Mouse (Mus musculus) limb, embryonic 15.5 days (tissue): ENCODE data around the gene Hk3. TPM values are rescaled to one million over a fixed set of nuclear protein-coding genes. Genes with fewer than 3 reads are reported as not detected.

ENCODE experiments used
- ATAC-seq: fragments of 200-750 bp; cut with Nextera tagmentation; 2 replicates; pipeline ENCODE4 v1.8.0; 2017; ENCODE audit warnings: low read depth, moderate TSS enrichment; ENCODE audit not compliant: insufficient number of reproducible peaks, low FRiP score, low TSS enrichment
- H3K27ac ChIP-seq: fragments of 300-500 bp; sonication (generic); 2 replicates; pipeline ENCODE4 v1.5.1; 2015; ENCODE audit warnings: moderate library complexity, mild to moderate bottlenecking, inconsistent platforms
- H3K27me3 ChIP-seq: fragments of 300-500 bp; sonication (generic); 2 replicates; pipeline ENCODE4 v1.6.1; 2015; ENCODE audit warnings: inconsistent platforms
- H3K36me3 ChIP-seq: fragments of 300-500 bp; sonication (generic); 2 replicates; pipeline ENCODE4 v1.6.1; 2015; ENCODE audit warnings: inconsistent platforms
- H3K4me1 ChIP-seq: fragments of 300-500 bp; sonication (generic); 2 replicates; pipeline ENCODE4 v1.6.1; 2015; ENCODE audit warnings: inconsistent platforms
- H3K4me2 ChIP-seq: fragments of 300-500 bp; sonication (generic); 2 replicates; pipeline ENCODE4 v1.6.1; 2015; ENCODE audit warnings: mild to moderate bottlenecking, inconsistent platforms
- H3K4me3 ChIP-seq: fragments of 300-500 bp; sonication (generic); 2 replicates; pipeline ENCODE4 v1.5.1; 2015; ENCODE audit warnings: mild to moderate bottlenecking, inconsistent platforms
- H3K9ac ChIP-seq: fragments of 300-500 bp; sonication (generic); 2 replicates; pipeline ENCODE4 v1.6.1; 2015; ENCODE audit warnings: inconsistent platforms
- H3K9me3 ChIP-seq: fragments of 300-500 bp; sonication (generic); 2 replicates; pipeline ENCODE4 v1.6.1; 2016; ENCODE audit warnings: inconsistent platforms
- WGBS: fragments of 180-500 bp; shearing (Covaris S2); methylation state at CpG from one replicate; pipeline ENCODE4 v1.1.7; 2015; 5-methylcytosine and 5-hydroxymethylcytosine counted together
- polyA plus RNA-seq: library from polyadenylated mRNA; unstranded; fragments of >200 nt; fragmentation: Nextera tagmentation; extraction: Ambion mirVana; gene quantifications from 2 replicates; pipeline ENCODE4 v1.2.1, GENCODE M21; 2015

The Hk3 gene
- 1.5 and 1.9 TPM in 2 replicates for polyA plus RNA-seq

- Histone ChIP-seq H3K27ac (no peak within 1 kb of the TSS), H3K36me3 (no peaks in the 10 kb centered on the region), H3K9me3 (no peaks in the 10 kb centered on the region), H3K4me2 (no peak within 1 kb of the TSS), H3K9ac (no peak within 1 kb of the TSS), H3K4me1 (no peaks in the 10 kb centered on the region), H3K27me3 (no peaks in the 10 kb centered on the region), H3K4me3 (no peak within 1 kb of the TSS)
- ATAC-seq: no peak
- WGBS: 85% methylated on average over 13 of the region's 13 CpGs
Measured at GRCm38 (mm10) chr13:55021194-55021779, at the start of gene Hk3. Gene Hk3, minus strand, starts transcription at chr13:55021385.

DNA sequence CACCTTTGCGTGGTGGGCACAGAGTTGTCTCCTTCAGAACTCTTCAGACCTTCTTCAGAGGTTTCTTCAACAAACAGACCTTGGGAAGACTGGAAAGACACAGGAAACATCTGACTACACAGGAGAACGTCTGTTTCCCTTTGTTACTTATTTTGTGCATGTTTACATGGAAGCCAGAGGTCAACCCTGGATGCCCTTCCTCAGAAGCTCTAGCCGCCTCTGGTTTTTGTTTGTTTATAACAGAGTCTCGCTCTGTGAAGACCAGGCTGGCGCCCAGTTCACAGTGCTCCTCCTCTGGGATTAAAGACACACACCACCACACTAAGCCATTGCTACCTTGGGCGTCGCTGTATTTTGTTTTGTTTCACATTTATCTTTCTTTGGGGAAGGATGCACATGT, 48.5 kb upstream of the Hk3 start:
- no peaks in the 10 kb centered on the region for H3K9me3 ChIP-seq
- 0 out of 2 replicates have a peak, but pooled peaks cover 5% of the 10 kb centered on the region for H3K36me3 ChIP-seq
- WGBS: 67% methylated on average over 7 of the region's 7 CpGs
- H3K27ac ChIP-seq: no peak overlapping the region
- no peak overlapping the region for H3K4me3 ChIP-seq
- no peak for ATAC-seq
- no peaks in the 10 kb centered on the region for H3K27me3 ChIP-seq
- no peak overlapping the region for H3K4me2 ChIP-seq
- no peak overlapping the region for H3K9ac ChIP-seq
- H3K4me1 ChIP-seq: no peaks in the 10 kb centered on the region

GRCm38 (mm10) chr13:55063276-55063675, 42.1 kb upstream of the Hk3 start:
- no peaks in the 10 kb centered on the region for H3K9me3 ChIP-seq
- H3K4me2 ChIP-seq: no peak overlapping the region
- no peak overlapping the region for H3K9ac ChIP-seq
- H3K27ac ChIP-seq: no peak overlapping the region
- H3K4me1 ChIP-seq: no peaks in the 10 kb centered on the region
- peaks cover 7% of the 10 kb centered on the region for H3K36me3 ChIP-seq
- no peaks in the 10 kb centered on the region for H3K27me3 ChIP-seq
- no peak for ATAC-seq
- no peak overlapping the region for H3K4me3 ChIP-seq
- WGBS: 87% methylated on average over 2 of the region's 2 CpGs

DNA sequence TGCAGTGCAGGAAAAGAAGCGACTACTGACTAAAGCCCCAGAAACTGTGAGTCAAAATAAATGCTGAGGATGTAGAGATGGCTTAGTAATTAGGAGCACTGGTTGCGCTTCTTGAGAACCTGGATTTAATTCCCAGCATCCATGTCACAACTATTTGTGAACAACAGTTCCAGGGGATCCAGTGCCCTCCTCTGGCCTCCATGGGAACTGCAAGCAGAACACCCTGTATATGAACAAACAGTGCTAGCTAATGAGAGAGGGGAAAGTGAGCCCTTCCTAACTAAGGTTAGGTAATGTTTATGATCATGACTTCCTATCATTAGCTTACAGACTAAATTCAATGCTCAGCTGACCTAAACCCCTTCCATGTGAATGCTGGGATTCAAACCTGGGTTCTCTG, 36.9 kb upstream of the Hk3 start:
- Histone ChIP-seq H3K27ac (no peak overlapping the region), H3K9ac (no peak overlapping the region), H3K27me3 (no peaks in the 10 kb centered on the region), H3K4me1 (no peaks in the 10 kb centered on the region), H3K36me3 (peaks cover 14% of the 10 kb centered on the region), H3K9me3 (no peaks in the 10 kb centered on the region), H3K4me3 (no peak overlapping the region), H3K4me2 (no peak overlapping the region)
- no peak for ATAC-seq
- WGBS: 97% methylated on average over 2 of the region's 2 CpGs

- H3K9ac ChIP-seq: no peak overlapping the region
Measured at GRCm38 (mm10) chr13:55047706-55048105, 26.5 kb upstream of the Hk3 start.

DNA sequence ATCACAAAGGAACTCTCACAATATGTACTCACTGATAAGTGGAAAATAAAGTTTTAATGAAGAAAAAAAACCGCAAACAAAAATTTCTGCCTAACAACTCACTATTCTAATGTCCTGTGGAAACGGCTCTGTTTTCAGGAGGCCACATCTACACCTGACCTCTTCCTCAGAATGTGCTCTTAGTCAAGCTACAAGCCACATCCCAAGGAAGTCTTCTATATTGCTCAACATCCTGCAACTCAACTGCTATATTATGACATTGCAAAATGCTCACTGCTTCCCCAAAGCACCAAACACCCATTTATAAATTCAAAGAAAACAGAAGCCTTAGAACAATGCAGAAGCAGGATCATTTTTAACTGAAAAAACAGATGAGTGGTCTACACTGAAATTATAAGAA, 18.8 kb upstream of the Hk3 start:
- 92% methylated on average over 2 of the region's 2 CpGs for WGBS
- H3K4me3 ChIP-seq: no peak overlapping the region
- H3K36me3 ChIP-seq: peaks cover 26% of the 10 kb centered on the region
- H3K4me2 ChIP-seq: no peak overlapping the region
- H3K9ac ChIP-seq: no peak overlapping the region
- H3K27me3 ChIP-seq: no peaks in the 10 kb centered on the region
- no peak overlapping the region for H3K27ac ChIP-seq
- no peaks in the 10 kb centered on the region for H3K4me1 ChIP-seq
- no peaks in the 10 kb centered on the region for H3K9me3 ChIP-seq
- no peak for ATAC-seq

More at GRCm38 (mm10) chr13:55047706-55048105, 26.5 kb upstream of the Hk3 start:
- H3K27me3 ChIP-seq: no peaks in the 10 kb centered on the region
- 79% methylated on average over 3 of the region's 3 CpGs for WGBS
- H3K9me3 ChIP-seq: no peaks in the 10 kb centered on the region
- no peak overlapping the region for H3K4me3 ChIP-seq
- peaks cover 30% of the 10 kb centered on the region for H3K36me3 ChIP-seq
- no peak overlapping the region for H3K4me2 ChIP-seq
- no peaks in the 10 kb centered on the region for H3K4me1 ChIP-seq
- ATAC-seq: no peak
- H3K27ac ChIP-seq: no peak overlapping the region

DNA sequence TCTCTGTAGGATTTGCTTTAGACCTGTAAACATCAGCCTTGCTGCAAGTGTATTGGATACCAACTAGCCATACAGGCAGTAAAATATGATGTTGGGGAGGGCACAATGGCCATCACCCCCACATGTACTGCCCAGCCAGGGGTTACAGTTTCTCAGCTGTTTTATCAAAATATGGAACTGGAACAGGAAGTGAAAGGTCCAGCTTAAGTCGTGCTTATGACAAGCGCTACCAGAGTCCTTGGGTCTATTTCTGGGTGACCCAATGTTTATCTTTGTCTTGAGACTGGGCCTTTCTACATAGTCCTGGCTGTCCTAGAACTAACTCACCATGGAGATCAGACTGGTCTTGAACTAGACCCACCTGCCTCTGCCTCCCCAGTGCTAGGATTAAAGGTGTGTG, 3.0 kb upstream of the Hk3 start:
- no peak for ATAC-seq
- H3K36me3 ChIP-seq: peaks cover 13% of the 10 kb centered on the region
- no peaks in the 10 kb centered on the region for H3K4me1 ChIP-seq
- 97% methylated on average over 2 of the region's 2 CpGs for WGBS
- H3K4me2 ChIP-seq: no peak overlapping the region
- no peak overlapping the region for H3K4me3 ChIP-seq
- no peaks in the 10 kb centered on the region for H3K9me3 ChIP-seq
- H3K27me3 ChIP-seq: no peaks in the 10 kb centered on the region
- no peak overlapping the region for H3K27ac ChIP-seq
- H3K9ac ChIP-seq: no peak overlapping the region

GRCm38 (mm10) chr13:55022715-55023114, 1.5 kb upstream of the Hk3 start:
- 75% methylated on average over 9 of the region's 9 CpGs for WGBS
- Histone ChIP-seq H3K4me3 (no peak overlapping the region), H3K9me3 (no peaks in the 10 kb centered on the region), H3K27ac (no peak overlapping the region), H3K4me2 (no peak overlapping the region), H3K27me3 (no peaks in the 10 kb centered on the region), H3K4me1 (no peaks in the 10 kb centered on the region), H3K36me3 (peaks cover 2% of the 10 kb centered on the region; the same call in 1 of the 2 replicates), H3K9ac (no peak overlapping the region)
- ATAC-seq: no peak

GRCm38 (mm10) chr13:55022256-55022655, 1.1 kb upstream of the Hk3 start:
- Histone ChIP-seq H3K4me1 (no peaks in the 10 kb centered on the region), H3K4me2 (no peak overlapping the region), H3K9me3 (no peaks in the 10 kb centered on the region), H3K4me3 (no peak overlapping the region), H3K27ac (no peak overlapping the region), H3K9ac (no peak overlapping the region), H3K36me3 (no peaks in the 10 kb centered on the region), H3K27me3 (no peaks in the 10 kb centered on the region)
- no peak for ATAC-seq
- 60% methylated on average over 4 of the region's 4 CpGs for WGBS

GRCm38 (mm10) chr13:55020051-55020450, 1.1 kb downstream of the Hk3 start:
- ATAC-seq: no peak
- WGBS: 87% methylated on average over 4 of the region's 4 CpGs
- no peaks in the 10 kb centered on the region for H3K27me3 ChIP-seq
- no peak overlapping the region for H3K9ac ChIP-seq
- no peak overlapping the region for H3K27ac ChIP-seq
- H3K4me2 ChIP-seq: no peak overlapping the region
- no peaks in the 10 kb centered on the region for H3K9me3 ChIP-seq
- H3K36me3 ChIP-seq: no peaks in the 10 kb centered on the region
- H3K4me1 ChIP-seq: no peaks in the 10 kb centered on the region
- H3K4me3 ChIP-seq: no peak overlapping the region

DNA sequence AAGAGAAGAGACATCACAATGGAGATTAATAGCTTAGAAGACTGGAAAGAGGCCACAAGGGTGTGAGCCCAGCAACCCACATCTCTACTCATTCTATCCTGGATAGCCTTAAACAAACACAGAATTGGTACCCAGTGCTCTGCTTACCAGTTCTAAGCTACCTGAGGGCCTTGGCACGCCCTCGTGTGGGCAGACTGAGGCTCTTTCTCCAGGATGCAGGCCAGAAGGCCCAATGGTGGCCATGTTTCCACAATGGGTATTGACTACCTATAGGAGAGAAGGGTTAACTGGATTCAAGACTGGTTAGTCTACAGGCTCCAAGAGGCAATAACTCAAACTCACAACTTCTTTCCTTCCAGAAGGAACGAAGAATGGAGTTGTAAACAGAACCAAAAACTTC, 2.0 kb downstream of the Hk3 start:
- Histone ChIP-seq H3K36me3 (no peaks in the 10 kb centered on the region), H3K9me3 (no peaks in the 10 kb centered on the region), H3K9ac (no peak overlapping the region), H3K4me3 (no peak overlapping the region), H3K4me2 (no peak overlapping the region), H3K27ac (no peak overlapping the region), H3K27me3 (no peaks in the 10 kb centered on the region), H3K4me1 (no peaks in the 10 kb centered on the region)
- no peak for ATAC-seq
- 50% methylated on average over 3 of the region's 3 CpGs for WGBS

- Histone ChIP-seq H3K9me3 (no peaks in the 10 kb centered on the region), H3K4me1 (no peaks in the 10 kb centered on the region), H3K36me3 (no peaks in the 10 kb centered on the region), H3K27me3 (no peaks in the 10 kb centered on the region), H3K4me3 (no peak overlapping the region), H3K27ac (no peak overlapping the region), H3K4me2 (no peak overlapping the region), H3K9ac (no peak overlapping the region)
- WGBS: 88% methylated on average over 9 of the region's 9 CpGs
- ATAC-seq: no peak
Measured at GRCm38 (mm10) chr13:55018700-55019099, 2.5 kb downstream of the Hk3 start.
